Mouse (Mus musculus) heart, embryonic 15.5 days (tissue): ENCODE measurements at regions not wholly inside any gene's neighbourhood (a gene's known extent, or its start where the extent isn't known, plus 50 kb on each side); places are given as distances from the start of the nearest gene placed in this dataset.

ENCODE experiments used
- ATAC-seq: fragments of 200-750 bp; cut with Nextera tagmentation; replicated peaks from 2 replicates; pipeline ENCODE4 v1.8.0; 2017; ENCODE audit warnings: low read depth, moderate TSS enrichment; ENCODE audit not compliant: insufficient number of reproducible peaks, insufficient read depth, low FRiP score
- H3K27ac ChIP-seq: fragments of 300-500 bp; sonication (generic); 2 replicates; pipeline ENCODE4 v1.5.1; 2015; ENCODE audit warnings: mild to moderate bottlenecking, inconsistent platforms
- H3K27me3 ChIP-seq: fragments of 300-500 bp; sonication (generic); 2 replicates; pipeline ENCODE4 v1.6.1; 2015; ENCODE audit warnings: inconsistent platforms
- H3K36me3 ChIP-seq: fragments of 300-500 bp; sonication (generic); 2 replicates; pipeline ENCODE4 v1.6.1; 2015; ENCODE audit warnings: mild to moderate bottlenecking, inconsistent platforms
- H3K4me1 ChIP-seq: fragments of 300-500 bp; sonication (generic); replicated peaks from 2 replicates; pipeline ENCODE4 v1.6.1; 2015; ENCODE audit warnings: inconsistent platforms
- H3K4me2 ChIP-seq: fragments of 300-500 bp; sonication (generic); 2 replicates; pipeline ENCODE4 v1.6.1; 2015; ENCODE audit warnings: inconsistent platforms, mild to moderate bottlenecking, moderate library complexity
- H3K4me3 ChIP-seq: fragments of 300-500 bp; sonication (generic); 2 replicates; pipeline ENCODE4 v1.5.1; 2015; ENCODE audit warnings: mild to moderate bottlenecking, inconsistent platforms
- H3K9ac ChIP-seq: fragments of 300-500 bp; sonication (generic); 2 replicates; pipeline ENCODE4 v1.6.1; 2015; ENCODE audit warnings: mild to moderate bottlenecking, inconsistent platforms
- H3K9me3 ChIP-seq: fragments of 300-500 bp; sonication (generic); replicated peaks from 2 replicates; pipeline ENCODE4 v1.6.1; 2016; ENCODE audit warnings: inconsistent platforms
- WGBS: fragments of 180-500 bp; shearing (Covaris S2); methylation state at CpG from one replicate; pipeline ENCODE4 v1.1.7; 2015; ENCODE audit warnings: mixed read lengths; 5-methylcytosine and 5-hydroxymethylcytosine counted together

DNA sequence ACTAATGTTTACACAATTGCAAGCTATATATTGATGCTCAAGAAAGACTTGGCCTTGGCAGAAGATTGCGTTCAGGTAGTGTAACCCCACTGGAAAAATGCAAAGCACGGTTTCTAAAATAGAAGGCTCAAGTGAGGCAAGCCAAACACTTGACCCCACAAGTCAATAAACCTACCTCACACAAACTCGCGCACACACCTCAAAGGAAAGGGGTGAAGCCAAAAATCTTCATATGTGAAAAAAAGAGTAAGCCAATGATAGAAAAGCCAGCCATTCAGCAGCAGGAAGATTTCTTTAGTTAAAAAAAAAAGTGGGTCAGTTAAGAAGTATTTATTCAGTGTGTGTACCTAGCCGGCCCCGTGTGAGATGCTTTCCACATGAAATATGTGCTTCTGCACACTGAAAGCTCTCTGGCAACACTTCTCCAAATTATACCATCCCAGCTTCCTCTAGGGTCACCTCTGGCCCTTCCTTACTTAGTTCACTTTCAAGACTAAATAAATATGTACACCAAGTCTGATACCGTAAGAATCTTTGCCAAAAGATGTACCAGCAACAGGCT is 227.1 kb downstream of the Lmo4 start:
- H3K4me1 ChIP-seq: no peaks in the 10 kb centered on the region
- no peak for ATAC-seq
- WGBS: 79% methylated on average over 7 of the region's 7 CpGs

DNA sequence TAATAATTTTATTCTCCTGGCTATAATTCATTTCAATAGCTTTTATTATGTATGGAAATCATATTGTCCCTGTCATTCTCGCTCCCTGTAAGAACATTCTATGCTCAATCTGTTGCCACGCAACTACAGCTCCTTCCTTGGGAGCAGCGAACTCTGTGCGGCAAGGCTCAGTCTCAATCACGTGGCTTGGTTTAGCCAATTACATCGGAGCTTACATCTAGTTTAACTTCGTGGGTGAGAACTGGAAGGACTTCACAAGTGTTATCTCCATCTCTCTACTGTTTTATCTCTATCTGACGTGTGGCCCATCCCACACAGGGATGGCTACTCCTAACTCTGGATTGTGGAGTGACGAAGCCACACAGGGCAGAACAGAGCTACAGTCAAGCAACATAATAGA is 231.4 kb downstream of the Lmo4 start:
- Histone ChIP-seq H3K36me3 (no peaks in the 10 kb centered on the region), H3K4me3 (no peak overlapping the region), H3K27me3 (no peaks in the 10 kb centered on the region), H3K4me1 (no peaks in the 10 kb centered on the region), H3K27ac (no peak overlapping the region), H3K9ac (no peak overlapping the region), H3K4me2 (no peak overlapping the region), H3K9me3 (no peaks in the 10 kb centered on the region)
- ATAC-seq: no peak
- WGBS: 60% methylated on average over 9 of the region's 9 CpGs

More for the DNA sequence above, 227.1 kb downstream of the Lmo4 start:
- Histone ChIP-seq H3K9ac (no peak overlapping the region), H3K4me2 (no peak overlapping the region), H3K9me3 (no peaks in the 10 kb centered on the region), H3K4me3 (no peak overlapping the region), H3K36me3 (no peaks in the 10 kb centered on the region), H3K27ac (no peak overlapping the region), H3K27me3 (no peaks in the 10 kb centered on the region)

DNA sequence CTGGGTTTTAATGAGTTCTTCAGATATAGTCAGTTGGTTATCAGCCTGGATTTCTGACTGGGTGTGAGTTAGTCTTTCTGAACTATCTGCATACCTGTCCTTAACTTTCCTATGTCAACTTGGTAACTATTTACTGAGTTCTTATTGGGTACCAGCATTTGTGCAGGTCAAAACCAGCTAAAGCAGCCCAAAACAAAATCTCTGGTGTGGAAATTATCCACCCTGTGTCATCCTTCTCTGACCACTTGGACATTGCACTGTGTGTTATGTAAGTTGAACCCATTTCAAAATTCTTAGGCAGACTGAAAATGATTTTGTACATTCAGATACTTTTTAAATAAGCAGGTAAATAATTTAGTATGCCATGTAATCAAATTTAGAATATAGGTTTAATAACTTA is 232.7 kb downstream of the Lmo4 start:
- no peak for ATAC-seq

DNA sequence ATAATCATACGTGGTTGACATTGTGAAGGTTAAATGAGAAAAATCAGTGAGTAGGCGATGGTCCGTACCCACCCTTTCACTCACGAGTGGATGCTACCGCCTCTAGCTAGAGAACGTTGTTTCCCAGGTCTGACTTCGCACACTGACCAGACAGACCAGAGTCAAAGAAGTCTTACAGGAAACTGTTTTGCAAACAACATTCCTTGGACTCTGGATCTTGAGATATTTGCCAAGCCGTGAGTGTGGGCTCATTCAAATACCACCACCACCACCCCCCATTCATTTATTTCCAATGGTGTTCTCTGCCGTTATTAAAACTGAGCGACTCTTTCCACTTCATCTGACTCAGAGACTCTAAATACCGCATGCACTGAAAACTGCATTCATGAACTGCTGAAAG is 234.2 kb downstream of the Lmo4 start:
- Histone ChIP-seq H3K36me3 (no peaks in the 10 kb centered on the region), H3K4me2 (no peak overlapping the region), H3K27me3 (no peaks in the 10 kb centered on the region), H3K9me3 (no peaks in the 10 kb centered on the region), H3K4me1 (no peaks in the 10 kb centered on the region), H3K9ac (no peak overlapping the region), H3K27ac (no peak overlapping the region), H3K4me3 (no peak overlapping the region)
- no peak for ATAC-seq
- 79% methylated on average over 11 of the region's 11 CpGs for WGBS

More for the DNA sequence above, 232.7 kb downstream of the Lmo4 start:
- no peaks in the 10 kb centered on the region for H3K36me3 ChIP-seq
- no peaks in the 10 kb centered on the region for H3K9me3 ChIP-seq
- no peaks in the 10 kb centered on the region for H3K4me1 ChIP-seq
- no peak overlapping the region for H3K4me3 ChIP-seq
- H3K27me3 ChIP-seq: no peaks in the 10 kb centered on the region
- no peak overlapping the region for H3K9ac ChIP-seq
- H3K27ac ChIP-seq: no peak overlapping the region
- no peak overlapping the region for H3K4me2 ChIP-seq

DNA sequence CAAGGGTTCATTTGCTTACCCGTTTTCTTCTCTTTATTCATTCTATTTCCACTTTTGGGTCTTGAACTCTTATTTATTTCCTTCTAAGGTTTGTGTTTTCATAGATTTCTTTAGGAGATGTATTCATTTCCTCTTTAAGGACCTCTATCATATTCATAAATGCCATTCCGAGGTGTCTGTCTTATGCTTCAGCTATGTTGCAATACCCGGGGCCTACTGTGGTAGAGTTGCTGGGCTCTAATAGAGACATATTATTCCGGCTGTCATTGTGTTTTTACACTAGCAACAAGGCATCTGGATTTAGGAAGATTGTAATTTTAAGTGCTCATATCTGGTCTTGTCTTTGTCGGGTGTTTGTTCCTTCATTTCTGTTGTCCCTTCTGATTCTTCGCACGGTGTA is 249.5 kb downstream of the Lmo4 start:
- no peak for ATAC-seq
- Histone ChIP-seq H3K36me3 (no peaks in the 10 kb centered on the region), H3K4me1 (no peaks in the 10 kb centered on the region), H3K4me3 (no peak overlapping the region), H3K27me3 (no peaks in the 10 kb centered on the region), H3K9ac (no peak overlapping the region), H3K4me2 (no peak overlapping the region), H3K27ac (no peak overlapping the region), H3K9me3 (no peaks in the 10 kb centered on the region)
- 89% methylated on average over 7 of the region's 7 CpGs for WGBS

DNA sequence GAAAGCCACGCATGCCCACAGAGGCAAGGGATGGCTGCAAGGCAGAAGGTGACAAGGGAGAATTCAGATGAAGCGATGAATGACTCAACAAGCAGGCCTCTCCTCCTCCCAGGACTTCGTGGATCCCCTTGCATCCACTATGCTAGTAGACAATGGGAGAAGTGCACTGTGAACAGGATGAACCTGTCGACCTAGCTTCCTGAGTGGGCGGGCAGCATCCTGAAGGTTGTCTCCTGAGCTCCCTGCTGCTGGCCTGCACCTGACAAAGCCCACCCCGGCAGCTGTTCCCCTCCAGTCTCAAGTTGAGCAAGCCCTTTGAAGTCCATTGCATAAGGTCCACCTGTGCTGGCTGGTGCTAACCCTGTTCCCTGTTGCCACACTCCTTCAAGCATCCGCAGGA is 250.2 kb downstream of the Lmo4 start:
- no peaks in the 10 kb centered on the region for H3K4me1 ChIP-seq
- no peak overlapping the region for H3K4me2 ChIP-seq
- H3K4me3 ChIP-seq: no peak overlapping the region
- H3K27me3 ChIP-seq: no peaks in the 10 kb centered on the region
- WGBS: 70% methylated on average over 7 of the region's 7 CpGs
- ATAC-seq: no peak
- no peak overlapping the region for H3K9ac ChIP-seq
- no peaks in the 10 kb centered on the region for H3K36me3 ChIP-seq
- H3K9me3 ChIP-seq: no peaks in the 10 kb centered on the region
- no peak overlapping the region for H3K27ac ChIP-seq

DNA sequence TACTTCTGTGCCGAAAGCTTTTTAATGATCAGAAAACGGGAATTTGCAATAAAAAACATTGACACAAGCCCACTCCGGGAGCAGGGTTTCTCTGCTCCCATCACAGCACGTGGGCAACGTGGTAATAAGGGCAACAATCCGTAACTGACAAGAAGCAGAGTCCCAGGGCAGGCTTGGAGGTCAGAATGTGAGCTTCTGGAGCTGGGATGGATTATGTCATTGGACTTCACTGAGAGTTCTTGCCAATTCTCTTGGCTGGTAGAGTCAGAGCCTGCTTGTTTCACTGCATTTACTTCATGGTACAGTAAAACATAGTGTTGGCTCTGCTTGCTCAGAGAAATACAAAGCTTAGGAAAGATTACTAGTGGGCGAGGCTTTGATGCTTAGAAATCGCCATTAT is 252.7 kb downstream of the Lmo4 start:
- Histone ChIP-seq H3K4me3 (no peak overlapping the region), H3K36me3 (no peaks in the 10 kb centered on the region), H3K4me2 (no peak overlapping the region), H3K27ac (no peak overlapping the region), H3K4me1 (no peaks in the 10 kb centered on the region), H3K27me3 (no peaks in the 10 kb centered on the region), H3K9me3 (no peaks in the 10 kb centered on the region), H3K9ac (no peak overlapping the region)
- no peak for ATAC-seq
- 63% methylated on average over 8 of the region's 8 CpGs for WGBS

DNA sequence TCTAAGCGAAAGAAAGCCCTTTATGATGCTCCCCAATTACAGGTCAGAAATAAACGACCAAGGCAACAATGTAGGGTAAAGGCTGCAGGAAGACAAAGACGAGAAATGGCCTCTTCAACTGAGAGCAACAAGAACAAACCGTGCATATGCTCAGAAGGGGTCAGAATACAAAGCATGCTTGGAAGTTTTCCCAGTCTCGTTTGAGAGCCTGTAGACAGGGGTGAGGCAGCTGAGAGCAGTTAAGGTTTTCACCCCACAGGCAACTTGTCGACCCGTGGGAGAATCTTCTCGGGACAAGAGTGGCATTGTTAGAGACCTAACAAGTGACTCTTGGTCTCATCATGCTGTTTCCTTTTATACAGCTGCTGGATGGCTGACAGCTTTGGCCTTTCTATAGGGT is 255.4 kb downstream of the Lmo4 start:
- Histone ChIP-seq H3K9me3 (no peaks in the 10 kb centered on the region), H3K9ac (no peak overlapping the region), H3K36me3 (no peaks in the 10 kb centered on the region), H3K4me2 (no peak overlapping the region), H3K4me3 (no peak overlapping the region), H3K27me3 (no peaks in the 10 kb centered on the region), H3K27ac (no peak overlapping the region), H3K4me1 (no peaks in the 10 kb centered on the region)
- 42% methylated on average over 8 of the region's 8 CpGs for WGBS
- ATAC-seq: no peak

DNA sequence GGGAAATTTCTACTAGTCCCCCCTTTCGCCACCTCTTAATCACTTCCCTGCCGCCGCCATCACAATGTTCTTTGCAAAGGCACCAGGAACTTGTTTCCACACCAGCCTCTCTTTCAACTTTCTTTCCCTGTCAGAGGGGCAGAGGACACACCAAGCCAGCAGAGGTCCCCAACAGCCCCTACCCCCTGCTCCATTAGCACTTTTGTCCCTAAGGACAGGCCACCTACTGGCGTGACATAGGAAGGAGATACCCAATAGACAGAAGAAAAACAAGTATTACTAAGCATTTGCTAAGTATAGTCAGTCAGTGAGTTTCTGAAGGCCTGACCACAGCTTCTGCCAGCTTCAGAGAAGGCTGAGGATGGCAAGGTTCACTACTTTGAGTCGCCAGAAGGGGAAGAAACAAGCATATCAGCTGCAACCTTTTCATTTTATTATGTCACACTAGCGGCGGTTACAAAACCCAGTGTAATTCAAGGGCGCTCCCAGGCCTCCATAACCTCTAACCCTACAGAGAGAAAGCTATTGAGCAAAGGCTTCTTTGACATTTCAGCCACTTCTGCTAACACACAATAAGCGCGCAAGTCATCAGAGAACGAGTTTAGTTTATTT is 255.9 kb downstream of the Lmo4 start:
- no peak overlapping the region for H3K4me3 ChIP-seq
- H3K36me3 ChIP-seq: no peaks in the 10 kb centered on the region
- H3K27me3 ChIP-seq: no peaks in the 10 kb centered on the region
- no peaks in the 10 kb centered on the region for H3K4me1 ChIP-seq
- no peak overlapping the region for H3K4me2 ChIP-seq
- 83% methylated on average over 11 of the region's 11 CpGs for WGBS
- no peak overlapping the region for H3K27ac ChIP-seq
- H3K9ac ChIP-seq: no peak overlapping the region
- no peaks in the 10 kb centered on the region for H3K9me3 ChIP-seq
- no peak for ATAC-seq

DNA sequence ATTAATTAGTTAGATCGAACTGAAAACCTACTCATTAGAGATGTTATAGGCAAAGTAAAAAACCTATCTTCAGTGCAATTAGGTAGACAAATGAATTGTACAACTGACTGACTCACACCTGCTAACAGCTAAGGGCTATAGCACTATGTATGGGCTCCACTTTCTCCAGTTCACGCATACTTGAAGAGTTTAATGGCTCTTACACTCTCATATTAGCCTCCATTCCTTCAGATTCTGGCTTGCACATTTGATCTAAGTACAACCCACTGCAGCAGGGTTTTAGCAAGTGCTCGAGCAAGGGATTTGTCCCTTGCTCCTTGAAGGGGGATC is 257.1 kb downstream of the Lmo4 start:
- WGBS: 75% methylated on average over 3 of the region's 3 CpGs
- H3K9me3 ChIP-seq: no peaks in the 10 kb centered on the region
- no peak overlapping the region for H3K4me2 ChIP-seq
- no peaks in the 10 kb centered on the region for H3K36me3 ChIP-seq
- H3K27ac ChIP-seq: no peak overlapping the region
- ATAC-seq: no peak
- H3K27me3 ChIP-seq: no peaks in the 10 kb centered on the region
- no peak overlapping the region for H3K4me3 ChIP-seq
- H3K4me1 ChIP-seq: no peaks in the 10 kb centered on the region
- no peak overlapping the region for H3K9ac ChIP-seq

DNA sequence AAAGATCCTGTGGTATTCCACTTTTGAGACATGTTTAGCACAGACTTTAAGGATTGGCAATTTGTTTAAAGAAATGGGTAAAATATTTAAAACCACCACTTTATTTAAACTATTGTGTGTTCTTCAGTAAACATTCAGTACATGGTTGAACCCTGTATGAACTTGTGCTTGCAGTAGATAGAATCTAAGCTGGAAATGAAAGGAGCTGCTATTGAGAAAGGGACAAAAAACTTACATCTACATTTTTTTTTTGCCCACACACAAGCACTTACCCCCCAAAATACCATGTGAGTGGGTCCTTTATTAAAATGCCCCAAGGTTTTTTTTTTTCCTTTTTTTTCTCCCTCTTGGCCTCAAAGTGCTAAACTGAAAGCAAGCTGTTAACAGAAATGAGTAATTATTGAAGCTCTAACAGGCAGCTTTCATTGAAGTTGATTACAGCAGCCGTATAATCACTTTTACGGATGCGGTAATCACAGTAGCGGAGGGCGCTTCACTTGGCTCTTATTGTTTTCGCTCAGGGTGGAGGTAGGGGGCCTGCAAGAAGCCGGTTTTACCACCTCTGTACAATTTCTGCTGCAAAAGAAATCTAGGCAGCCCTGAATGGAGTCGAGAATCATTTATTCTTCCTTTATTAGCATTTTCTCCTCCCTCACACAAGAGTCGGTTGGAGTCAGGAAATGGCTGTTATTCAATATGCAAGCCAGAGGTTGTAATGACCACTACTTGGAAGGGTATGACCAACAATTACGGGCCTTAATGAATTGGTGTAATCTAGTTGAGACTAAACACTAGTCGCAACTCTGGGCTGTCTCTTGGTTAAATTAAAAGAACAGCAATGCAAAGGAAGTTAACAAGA is 257.7 kb downstream of the Lmo4 start:
- Histone ChIP-seq H3K27ac (no peak overlapping the region), H3K9me3 (no peaks in the 10 kb centered on the region), H3K4me1 (no peaks in the 10 kb centered on the region), H3K9ac (no peak overlapping the region), H3K4me3 (no peak overlapping the region), H3K4me2 (no peak overlapping the region), H3K36me3 (no peaks in the 10 kb centered on the region), H3K27me3 (no peaks in the 10 kb centered on the region)
- ATAC-seq: no peak
- WGBS: 62% methylated on average over 11 of the region's 11 CpGs
